Mouse (Mus musculus): ENCODE data around the gene Ino80d. TPM values are rescaled to one million over a fixed set of nuclear protein-coding genes. Genes with fewer than 3 reads are reported as not detected.
"Not testable (repeated sequence)": the region's sequence is repeated elsewhere in the genome, so short reads cannot be mapped to it uniquely, and the experiment has no call there.

Ino80d gene
- polyA plus RNA-seq (2016; fragmentation: Nextera tagmentation; extraction: Ambion mirVana) = 10.4 and 11.1 TPM in 2 replicates

DNA sequence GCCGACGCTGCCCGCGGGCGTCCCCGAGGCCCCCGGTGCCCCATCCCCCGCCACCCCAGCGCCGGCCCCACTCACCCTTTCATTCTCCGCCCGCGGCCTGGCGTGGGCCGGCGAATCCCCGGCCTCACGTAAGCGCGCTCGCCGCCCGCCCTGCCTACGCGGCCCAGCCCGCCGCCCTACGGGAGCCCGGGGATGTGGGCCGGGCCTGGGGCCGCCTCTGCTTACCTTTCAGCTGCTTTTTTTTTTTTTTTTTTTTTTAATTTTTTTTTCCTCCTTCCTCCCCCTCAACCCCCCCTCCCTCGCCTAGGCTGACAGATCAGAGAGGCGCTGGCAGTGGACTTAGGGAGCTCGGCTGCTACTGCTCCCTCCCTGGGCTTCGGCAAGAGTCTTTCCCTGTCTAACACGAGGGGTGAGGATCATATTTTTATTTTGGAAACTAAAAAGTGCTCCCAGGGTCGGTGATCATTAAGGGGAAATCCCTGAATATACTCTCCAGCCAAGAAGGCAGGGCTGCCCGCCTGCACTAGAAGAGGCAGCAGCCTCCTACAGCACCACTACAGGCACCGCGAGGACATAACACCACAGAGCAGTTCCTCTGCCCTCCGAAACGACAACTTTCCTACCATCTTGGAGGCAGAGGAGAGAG is at the start of gene Ino80d:
TSS of gene Ino80d (minus strand) at position 532 of the 646 bp plus-strand sequence.
- peak within 1 kb of the TSS; percentile 99 for H3K9ac ChIP-seq
- peaks cover 26% of the 10 kb centered on the region for H3K4me1 ChIP-seq (replicated peaks)
- H3K36me3 ChIP-seq = peaks cover 18% of the 10 kb centered on the region
- peak within 1 kb of the TSS; percentile 93 for H3K4me3 ChIP-seq
- peak within 1 kb of the TSS; percentile 76 for H3K4me2 ChIP-seq
- WGBS = under 1% methylated on average over 30 of the region's 42 CpGs
- H3K27ac ChIP-seq (ENCODE audit: poor library complexity, severe bottlenecking) = peak within 1 kb of the TSS; percentile 99
- no peaks in the 10 kb centered on the region for H3K9me3 ChIP-seq (replicated peaks)
- no peaks in the 10 kb centered on the region for H3K27me3 ChIP-seq (replicated peaks)
- peak; percentile 88 for ATAC-seq (ENCODE audit: insufficient number of reproducible peaks, low FRiP score)

GRCm38 (mm10) chr1:63140231-63140630 is 25.8 kb upstream of the Ino80d start:
- H3K36me3 ChIP-seq = peaks cover 58% of the 10 kb centered on the region
- ATAC-seq (ENCODE audit: insufficient number of reproducible peaks, low FRiP score) = no peak
- WGBS = 92% methylated on average over 13 of the region's 13 CpGs

GRCm38 (mm10) chr1:63138586-63138985 is 24.1 kb upstream of the Ino80d start:
- not testable (repeated sequence) for H3K9me3 ChIP-seq (replicated peaks); H3K27me3 ChIP-seq (replicated peaks); H3K4me2 ChIP-seq; H3K9ac ChIP-seq; ATAC-seq (ENCODE audit: insufficient number of reproducible peaks, low FRiP score); H3K4me3 ChIP-seq; H3K27ac ChIP-seq (ENCODE audit: poor library complexity, severe bottlenecking); H3K4me1 ChIP-seq (replicated peaks)
- peaks cover 41% of the 10 kb centered on the region for H3K36me3 ChIP-seq
- 96% methylated on average over 1 of the region's 1 CpGs for WGBS

More at GRCm38 (mm10) chr1:63140231-63140630, 25.8 kb upstream of the Ino80d start:
- no peak overlapping the region for H3K27ac ChIP-seq (ENCODE audit: poor library complexity, severe bottlenecking)
- H3K4me1 ChIP-seq (replicated peaks) = no peaks in the 10 kb centered on the region
- no peak overlapping the region for H3K4me3 ChIP-seq
- no peak overlapping the region for H3K4me2 ChIP-seq
- no peaks in the 10 kb centered on the region for H3K9me3 ChIP-seq (replicated peaks)
- no peaks in the 10 kb centered on the region for H3K27me3 ChIP-seq (replicated peaks)
- H3K9ac ChIP-seq = no peak overlapping the region

GRCm38 (mm10) chr1:63137971-63138370 is 23.5 kb upstream of the Ino80d start:
- 81% methylated on average over 2 of the region's 2 CpGs for WGBS
- no peaks in the 10 kb centered on the region for H3K4me1 ChIP-seq (replicated peaks)
- H3K9ac ChIP-seq = no peak overlapping the region
- no peaks in the 10 kb centered on the region for H3K9me3 ChIP-seq (replicated peaks)
- H3K4me2 ChIP-seq = no peak overlapping the region
- peaks cover 37% of the 10 kb centered on the region for H3K36me3 ChIP-seq
- no peak overlapping the region for H3K27ac ChIP-seq (ENCODE audit: poor library complexity, severe bottlenecking)
- ATAC-seq (ENCODE audit: insufficient number of reproducible peaks, low FRiP score) = no peak
- no peaks in the 10 kb centered on the region for H3K27me3 ChIP-seq (replicated peaks)
- no peak overlapping the region for H3K4me3 ChIP-seq

DNA sequence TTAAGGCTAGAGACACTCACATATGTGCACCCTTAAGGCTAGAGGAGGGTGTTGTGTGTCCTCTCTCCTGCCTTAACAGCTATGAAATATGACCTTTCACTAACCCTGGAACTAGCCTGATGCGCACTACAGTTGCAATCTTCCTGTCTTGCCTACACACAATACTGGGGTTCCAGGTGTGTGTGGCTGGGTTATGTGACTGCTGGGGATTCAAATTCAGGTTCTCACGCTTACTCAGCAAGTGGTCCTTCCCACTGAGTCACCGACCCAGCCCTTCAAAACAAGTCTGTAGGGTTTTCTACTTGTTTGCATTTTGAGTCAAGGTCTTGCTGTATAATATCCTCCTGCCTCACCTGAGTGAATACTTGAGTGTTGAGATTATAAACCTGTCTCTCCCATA is 20.1 kb upstream of the Ino80d start:
- no peaks in the 10 kb centered on the region for H3K9me3 ChIP-seq (replicated peaks)
- no peak overlapping the region for H3K4me3 ChIP-seq
- no peak overlapping the region for H3K27ac ChIP-seq (ENCODE audit: poor library complexity, severe bottlenecking)
- H3K9ac ChIP-seq = no peak overlapping the region
- WGBS = 77% methylated on average over 3 of the region's 3 CpGs
- peaks cover 5% of the 10 kb centered on the region; the same call in 1 of the 2 replicates for H3K4me1 ChIP-seq (replicated peaks)
- peaks cover 14% of the 10 kb centered on the region for H3K36me3 ChIP-seq
- no peak for ATAC-seq (ENCODE audit: insufficient number of reproducible peaks, low FRiP score)
- no peak overlapping the region for H3K4me2 ChIP-seq
- no peaks in the 10 kb centered on the region for H3K27me3 ChIP-seq (replicated peaks)

- Histone ChIP-seq H3K36me3 (peaks cover 10% of the 10 kb centered on the region), H3K9ac (no peak overlapping the region), H3K4me2 (no peak overlapping the region), H3K4me1 (replicated peaks) (peaks cover 5% of the 10 kb centered on the region; the same call in 1 of the 2 replicates), H3K27me3 (replicated peaks) (no peaks in the 10 kb centered on the region), H3K9me3 (replicated peaks) (peaks cover 6% of the 10 kb centered on the region; the same call in 1 of the 2 replicates), H3K4me3 (no peak overlapping the region), H3K27ac (ENCODE audit: poor library complexity, severe bottlenecking) (no peak overlapping the region)
- 87% methylated on average over 11 of the region's 11 CpGs for WGBS
- ATAC-seq (ENCODE audit: insufficient number of reproducible peaks, low FRiP score) = no peak
These were observed 17.3 kb upstream of the Ino80d start for GRCm38 (mm10) chr1:63131766-63132165.

GRCm38 (mm10) chr1:63130883-63131282 is 16.4 kb upstream of the Ino80d start:
- Histone ChIP-seq H3K27ac (ENCODE audit: poor library complexity, severe bottlenecking) (no peak overlapping the region), H3K4me3 (no peak overlapping the region), H3K9me3 (replicated peaks) (peaks cover 6% of the 10 kb centered on the region; the same call in 1 of the 2 replicates), H3K4me1 (replicated peaks) (peaks cover 5% of the 10 kb centered on the region; the same call in 1 of the 2 replicates), H3K9ac (no peak overlapping the region), H3K4me2 (no peak overlapping the region), H3K36me3 (peaks cover 14% of the 10 kb centered on the region), H3K27me3 (replicated peaks) (no peaks in the 10 kb centered on the region)
- ATAC-seq (ENCODE audit: insufficient number of reproducible peaks, low FRiP score) = no peak
- 87% methylated on average over 2 of the region's 2 CpGs for WGBS

GRCm38 (mm10) chr1:63129857-63130690 is 15.6 kb upstream of the Ino80d start:
- peaks cover 5% of the 10 kb centered on the region; the same call in 1 of the 2 replicates for H3K4me1 ChIP-seq (replicated peaks)
- peak; percentile 67 for ATAC-seq (ENCODE audit: insufficient number of reproducible peaks, low FRiP score)
- peak overlapping the region; percentile 47 for H3K4me3 ChIP-seq
- peaks cover 6% of the 10 kb centered on the region; the same call in 1 of the 2 replicates for H3K9me3 ChIP-seq (replicated peaks)
- H3K27ac ChIP-seq (ENCODE audit: poor library complexity, severe bottlenecking) = no peak overlapping the region
- peak overlapping the region; percentile 87 for H3K4me2 ChIP-seq
- no peaks in the 10 kb centered on the region for H3K27me3 ChIP-seq (replicated peaks)
- H3K36me3 ChIP-seq = peaks cover 22% of the 10 kb centered on the region
- peak overlapping the region; percentile 69 for H3K9ac ChIP-seq
- 13% methylated on average over 18 of the region's 18 CpGs for WGBS

GRCm38 (mm10) chr1:63129273-63129672 is 14.8 kb upstream of the Ino80d start:
- Histone ChIP-seq H3K9ac (no peak overlapping the region), H3K4me2 (peak overlapping the region; percentile 33), H3K4me3 (no peak overlapping the region)

DNA sequence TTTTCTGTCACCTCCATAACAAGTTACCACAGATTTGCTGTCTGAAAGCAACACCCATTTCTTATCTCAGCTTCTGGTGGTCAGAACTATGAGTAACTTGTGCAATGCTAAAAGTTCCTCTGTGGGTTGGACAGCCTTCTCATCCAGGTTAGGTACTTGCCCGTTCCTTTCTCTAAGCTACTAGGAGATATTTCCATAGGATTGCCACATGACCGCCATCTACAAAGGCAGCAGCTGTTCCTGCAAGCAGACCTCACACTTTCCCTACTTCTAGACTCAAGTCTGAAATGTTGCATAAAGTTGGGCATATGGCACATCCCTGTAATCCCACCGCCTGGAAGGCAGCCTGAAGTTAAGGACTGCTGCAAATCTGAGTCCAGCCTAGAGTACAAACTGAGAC is 11.7 kb upstream of the Ino80d start:
- Histone ChIP-seq H3K4me1 (replicated peaks) (peaks cover 5% of the 10 kb centered on the region; the same call in 1 of the 2 replicates), H3K4me2 (no peak overlapping the region), H3K27ac (ENCODE audit: poor library complexity, severe bottlenecking) (no peak overlapping the region), H3K9ac (no peak overlapping the region), H3K36me3 (peaks cover 54% of the 10 kb centered on the region), H3K27me3 (replicated peaks) (no peaks in the 10 kb centered on the region), H3K9me3 (replicated peaks) (peaks cover 6% of the 10 kb centered on the region; the same call in 1 of the 2 replicates), H3K4me3 (no peak overlapping the region)
- no peak for ATAC-seq (ENCODE audit: insufficient number of reproducible peaks, low FRiP score)
- WGBS = 88% methylated on average over 3 of the region's 3 CpGs

More at GRCm38 (mm10) chr1:63129273-63129672, 14.8 kb upstream of the Ino80d start:
- Histone ChIP-seq H3K27me3 (replicated peaks) (no peaks in the 10 kb centered on the region), H3K4me1 (replicated peaks) (peaks cover 5% of the 10 kb centered on the region; the same call in 1 of the 2 replicates), H3K27ac (ENCODE audit: poor library complexity, severe bottlenecking) (no peak overlapping the region), H3K9me3 (replicated peaks) (peaks cover 6% of the 10 kb centered on the region; the same call in 1 of the 2 replicates), H3K36me3 (peaks cover 28% of the 10 kb centered on the region)
- no peak for ATAC-seq (ENCODE audit: insufficient number of reproducible peaks, low FRiP score)
- whole genome bisulfite sequencing = 74% methylated on average over 3 of the region's 3 CpGs

Measured in heart, embryonic 12.5 days (tissue).